Mouse (Mus musculus) spleen, adult 18-20 months (tissue): Measurements from ENCODE around the gene Olfr1410.
A peak's percentile ranks its signal among the peaks of the same experiment; 100 is the strongest.

Experiments
- DNase-seq, 2 experiments: peaks; one replicate each; pipeline ENCODE4 v3.0.0; 2022; ENCODE audit warnings: mixed read lengths in 2 of 2

Gene Olfr1410

DNA sequence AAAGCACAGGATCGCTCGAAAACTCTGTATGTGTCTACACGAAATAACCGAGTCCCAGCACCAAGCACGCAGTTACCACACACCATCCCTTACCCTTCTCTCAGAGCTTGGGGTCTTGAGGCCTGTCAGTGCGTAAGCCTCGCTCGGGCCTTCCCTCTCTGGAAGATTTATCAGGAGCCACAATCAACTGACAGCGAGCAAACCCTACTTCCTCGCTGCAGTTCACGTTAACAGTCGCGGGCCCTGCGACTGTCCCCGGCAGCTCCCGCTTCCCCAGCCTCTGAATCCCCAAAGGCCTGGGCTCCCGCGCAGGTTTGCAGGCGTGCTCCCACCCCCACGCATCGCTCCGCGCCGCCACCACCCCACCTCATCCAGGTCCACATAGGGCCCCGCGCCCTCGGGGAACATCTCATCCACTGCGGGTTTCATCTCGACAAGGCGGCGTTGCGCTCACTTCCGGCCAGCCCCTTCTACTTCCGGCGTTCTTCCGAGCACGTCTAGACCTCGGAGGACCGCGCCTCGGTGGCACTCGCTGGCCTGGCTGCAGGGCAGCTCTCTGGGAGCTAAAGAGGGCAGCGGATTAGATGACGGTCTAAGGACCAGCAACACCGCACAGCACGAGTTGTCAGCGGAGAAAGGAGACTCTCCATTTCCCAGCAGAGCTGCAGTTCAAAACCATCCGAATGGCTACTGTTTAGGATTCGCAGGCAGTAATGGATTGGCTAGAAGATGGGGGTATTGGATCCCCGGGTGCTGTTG lies 36.1 kb downstream of the Olfr1410 start, which contains the start of gene Cops9:
Gene Cops9 (minus strand): TSS at position 472 of the 759 bp plus-strand sequence.
- peak; percentile 67 to 84 for DNase-seq

DNA sequence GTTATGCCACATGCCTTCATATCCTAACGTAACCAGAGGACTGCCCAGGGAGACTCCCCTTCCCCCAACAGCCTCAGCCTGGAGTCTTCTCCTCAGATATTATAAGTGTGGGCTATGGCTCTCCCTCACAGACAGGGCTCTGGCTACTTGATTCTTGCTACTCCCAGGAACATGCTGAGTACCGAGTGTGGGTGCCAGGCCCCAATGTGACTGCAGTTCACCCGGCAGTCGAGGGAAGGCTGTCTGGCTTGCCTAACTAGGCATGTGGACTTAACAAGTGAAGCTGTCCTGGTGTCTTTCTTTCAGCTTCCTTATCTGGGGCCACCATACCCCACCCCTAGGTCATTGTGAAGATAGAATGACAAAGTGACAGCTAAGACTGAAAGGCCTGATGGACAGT lies 38.1 kb downstream of the Olfr1410 start:
- no peak for DNase-seq

DNA sequence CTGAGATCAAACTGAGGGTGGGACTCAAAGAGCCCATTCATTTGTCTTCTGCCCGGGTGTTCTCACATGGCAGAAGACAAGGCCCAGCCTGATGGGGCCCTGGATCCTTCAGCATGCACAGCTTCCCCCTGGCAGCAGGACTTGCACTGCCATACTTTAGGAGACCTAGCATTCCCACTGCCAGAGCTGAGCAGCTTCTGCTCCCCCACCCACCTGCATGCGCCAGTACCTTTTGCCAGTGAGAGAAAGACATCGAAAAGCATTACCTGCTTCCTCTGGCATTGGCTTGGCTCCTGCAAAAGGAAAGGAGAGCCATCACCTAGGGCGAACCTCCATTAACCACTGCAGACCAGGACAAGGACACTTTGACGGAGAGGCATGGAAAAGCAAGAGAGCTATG lies 39.3 kb downstream of the Olfr1410 start:
- no peak for DNase-seq

DNA sequence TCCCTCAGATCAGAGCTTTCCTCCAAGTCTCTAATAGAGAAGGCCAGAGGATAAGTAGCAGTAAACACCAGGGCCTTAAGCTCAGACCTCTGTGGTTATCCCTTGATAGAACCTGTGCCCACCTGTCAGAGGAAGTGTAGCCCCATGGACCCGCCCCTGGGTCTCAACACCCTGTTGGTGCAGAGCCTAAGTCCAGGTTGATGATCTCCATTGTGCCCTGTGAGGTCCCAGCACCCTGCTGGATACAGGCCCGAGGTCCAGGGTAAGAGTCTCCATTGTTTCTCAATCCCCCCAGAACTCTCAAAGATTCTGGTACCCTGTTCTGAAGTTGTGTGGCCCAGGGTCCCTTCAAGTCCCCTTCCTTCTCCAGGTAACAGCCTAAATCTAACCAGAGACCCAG lies 40.5 kb downstream of the Olfr1410 start:
- DNase-seq, result no peak

DNA sequence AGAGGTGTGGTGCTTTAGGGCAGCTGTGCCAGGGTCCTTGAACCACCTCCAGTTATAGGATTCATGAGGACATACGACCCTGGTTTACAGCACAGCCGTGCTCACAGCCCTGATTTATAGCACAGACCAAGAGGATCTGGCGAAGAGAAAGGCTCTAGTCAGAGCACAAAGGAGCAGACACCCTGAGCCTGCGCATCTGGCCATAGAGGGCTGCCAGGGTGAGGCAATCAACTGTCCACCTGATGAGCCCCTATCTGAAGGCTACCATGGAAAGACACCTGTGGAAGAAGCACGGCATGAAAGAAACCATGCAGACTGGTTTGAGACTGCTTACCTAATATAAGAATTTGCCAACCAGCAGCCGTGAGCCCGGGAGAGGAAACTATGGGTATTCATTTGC lies 41.0 kb downstream of the Olfr1410 start:
- DNase-seq, result no peak

DNA sequence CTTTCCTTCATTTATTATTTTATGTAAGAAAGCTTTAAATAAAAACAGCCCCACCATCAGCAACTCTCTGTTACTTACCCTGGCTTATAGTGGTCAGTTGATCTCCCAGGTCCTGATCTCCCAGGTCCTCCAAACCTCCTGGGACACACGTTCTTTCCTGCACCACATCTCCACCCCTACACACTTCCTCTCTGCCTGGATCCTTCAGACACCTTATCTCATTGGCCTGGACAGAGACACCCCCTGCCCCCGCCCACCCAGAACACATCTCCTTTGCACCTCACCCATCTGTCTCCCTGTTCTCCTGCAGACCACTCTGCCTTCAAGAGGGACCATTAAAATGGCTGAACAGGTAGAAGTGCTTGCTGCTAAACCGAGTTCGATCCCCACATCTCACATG lies 41.4 kb downstream of the Olfr1410 start:
- no peak for DNase-seq

DNA sequence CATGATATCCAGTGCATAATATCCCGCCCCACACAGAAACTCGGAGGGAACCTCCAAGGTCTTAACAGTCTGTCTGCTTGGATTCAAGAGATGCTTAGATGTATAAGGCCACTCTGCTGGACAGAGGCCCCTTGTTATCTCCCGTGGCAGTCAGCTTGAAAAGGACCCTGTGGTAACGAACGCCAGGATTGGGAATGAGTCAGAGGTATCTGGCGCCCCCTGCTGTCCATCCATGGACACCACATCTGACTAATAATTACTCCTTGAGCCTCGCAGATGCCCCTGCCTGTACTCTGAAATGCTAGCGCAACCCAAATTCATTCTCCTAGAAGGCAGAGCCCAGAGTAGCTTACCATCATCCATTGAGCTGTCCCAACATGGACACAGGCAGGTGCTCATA lies 42.2 kb downstream of the Olfr1410 start:
- DNase-seq, result peak in 1 of 2 experiments; percentile 61

DNA sequence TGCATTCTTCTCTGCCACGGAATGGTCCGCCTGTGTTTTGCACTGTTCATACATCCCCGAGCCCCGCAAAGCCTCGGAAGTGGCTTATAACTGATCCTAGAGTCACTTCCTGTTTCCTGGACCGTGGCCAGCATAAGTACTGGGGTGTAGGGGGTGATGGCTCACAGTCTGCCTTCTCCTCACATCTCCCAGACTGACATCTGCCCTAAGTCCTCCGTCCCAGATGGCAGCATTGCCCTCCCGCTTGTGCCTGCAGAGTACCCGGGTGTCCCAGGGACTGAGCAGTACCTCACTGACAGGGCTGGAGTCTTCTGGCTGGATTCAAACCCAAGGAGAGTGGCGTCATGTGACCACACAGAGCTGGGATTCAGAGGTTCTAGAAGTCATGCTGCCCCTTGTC lies 42.6 kb downstream of the Olfr1410 start:
- DNase-seq, result no peak

DNA sequence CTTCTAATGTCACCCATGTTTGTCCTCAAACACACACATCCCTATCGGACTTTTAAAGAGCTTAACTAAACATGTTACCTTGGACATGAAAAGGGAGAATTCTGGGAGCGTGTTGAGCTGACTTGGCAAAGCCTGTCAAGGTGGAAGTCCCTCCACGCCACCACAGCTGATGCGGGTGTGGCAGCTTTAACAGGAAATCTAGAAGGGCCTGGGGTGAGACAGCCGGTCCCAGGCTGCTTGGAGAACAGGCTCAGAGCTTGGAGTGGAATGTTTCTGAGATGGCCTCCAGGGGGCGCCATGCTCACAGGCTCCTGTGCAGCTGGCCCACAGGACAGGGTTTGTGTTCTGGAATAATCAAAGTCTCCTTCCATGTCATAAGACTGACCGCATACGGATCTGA lies 43.1 kb downstream of the Olfr1410 start, which contains the start of gene Otos:
Gene Otos (minus strand): TSS at position 169 of the 400 bp plus-strand sequence.
- DNase-seq, result peak; percentile 20 to 60

DNA sequence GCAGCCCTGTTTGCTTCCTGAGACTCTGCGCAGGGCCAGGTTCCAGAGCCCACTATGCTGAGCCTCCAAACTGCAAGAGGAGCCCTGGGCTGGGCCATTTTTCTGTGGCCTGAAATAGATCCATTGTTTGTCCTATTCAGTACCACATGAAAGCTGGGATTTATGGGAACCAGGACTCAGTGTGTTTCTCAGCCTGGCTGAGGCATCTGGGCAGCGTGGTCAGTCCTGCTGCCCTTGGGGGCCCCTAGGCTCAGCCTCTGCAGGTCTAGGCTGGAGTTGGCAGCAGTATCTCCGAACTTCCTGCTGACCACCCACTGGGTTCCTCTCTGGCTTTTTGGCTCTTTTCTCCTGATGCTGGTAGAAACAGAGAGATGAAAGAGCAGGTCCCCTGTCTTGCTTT lies 45.9 kb downstream of the Olfr1410 start:
- DNase-seq, result no peak

DNA sequence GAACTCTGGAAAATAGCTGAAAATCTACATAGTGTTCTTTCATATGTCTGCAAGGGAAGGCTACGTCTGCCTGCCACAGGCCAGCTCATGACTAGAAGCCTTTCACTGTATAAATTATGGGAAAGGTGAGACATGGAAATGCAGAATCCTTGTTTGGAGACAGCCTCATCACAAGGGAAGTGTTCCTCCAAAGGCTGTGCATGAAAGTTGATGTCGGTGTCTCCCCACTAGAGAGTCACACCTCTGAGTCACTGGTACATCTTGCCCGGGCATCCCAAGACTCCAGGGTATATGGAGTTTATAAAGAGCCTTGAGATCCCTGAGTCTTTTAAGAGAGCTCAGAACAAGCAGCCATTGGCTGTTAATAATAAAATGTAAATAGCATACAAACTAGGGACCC lies 47.6 kb downstream of the Olfr1410 start:
- DNase-seq, result no peak

DNA sequence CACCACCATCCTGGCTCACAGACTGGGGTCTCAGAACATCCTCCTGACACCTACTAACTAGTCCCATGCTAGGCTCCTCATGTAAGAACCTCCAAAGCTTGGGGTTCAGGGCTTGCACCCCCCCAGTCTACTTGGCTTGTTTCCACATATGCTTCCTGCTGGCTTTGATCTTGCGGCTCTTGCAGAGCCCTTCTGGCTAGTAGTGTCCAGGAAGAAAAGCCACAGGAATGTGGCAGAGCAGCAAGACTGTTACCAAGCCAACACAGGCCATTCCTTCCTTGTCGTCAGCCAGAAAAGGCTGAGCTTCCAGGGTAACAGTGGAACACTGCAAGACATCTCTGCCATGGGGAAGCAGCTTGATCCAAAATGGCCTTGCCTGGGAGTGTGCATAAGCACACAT lies 49.1 kb downstream of the Olfr1410 start:
- no peak for DNase-seq

DNA sequence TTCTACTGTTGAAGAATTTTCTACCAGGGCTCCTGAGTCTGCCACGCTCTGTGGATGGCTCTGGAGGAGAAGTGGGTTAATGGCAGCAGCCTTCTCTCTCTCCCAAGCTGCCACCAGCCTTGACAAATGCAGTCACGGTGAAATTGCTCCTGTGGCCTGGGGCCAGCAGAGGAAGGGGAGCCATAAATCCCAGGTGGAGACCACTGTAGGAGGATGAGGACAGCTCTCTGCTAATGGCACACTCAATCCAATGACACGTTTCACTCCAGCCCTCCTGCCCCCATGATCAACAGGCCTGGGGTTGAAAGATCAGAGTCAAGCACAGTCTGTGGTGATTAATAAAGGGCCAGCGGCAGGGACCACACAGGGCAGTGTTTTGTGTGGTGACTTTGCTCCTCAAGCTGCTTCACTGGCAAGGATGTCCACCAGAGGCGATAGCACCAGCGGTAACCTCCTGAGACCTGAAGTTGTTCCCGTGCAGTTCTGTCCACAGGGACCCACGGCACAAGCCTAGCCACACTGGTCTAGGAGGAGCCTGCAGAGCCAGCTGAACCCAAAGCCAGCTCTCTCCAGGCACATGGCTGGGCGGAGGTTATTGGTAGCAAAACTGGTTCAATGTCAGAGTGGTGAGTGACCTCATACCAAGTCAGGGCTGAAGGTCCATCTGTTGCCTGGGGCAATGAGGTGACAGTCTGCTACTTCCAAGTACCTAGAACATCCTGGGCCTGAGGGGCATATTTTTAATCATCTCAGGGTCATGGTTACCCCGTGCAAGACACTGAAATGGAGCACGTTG lies 51.6 kb downstream of the Olfr1410 start:
- no peak for DNase-seq

DNA sequence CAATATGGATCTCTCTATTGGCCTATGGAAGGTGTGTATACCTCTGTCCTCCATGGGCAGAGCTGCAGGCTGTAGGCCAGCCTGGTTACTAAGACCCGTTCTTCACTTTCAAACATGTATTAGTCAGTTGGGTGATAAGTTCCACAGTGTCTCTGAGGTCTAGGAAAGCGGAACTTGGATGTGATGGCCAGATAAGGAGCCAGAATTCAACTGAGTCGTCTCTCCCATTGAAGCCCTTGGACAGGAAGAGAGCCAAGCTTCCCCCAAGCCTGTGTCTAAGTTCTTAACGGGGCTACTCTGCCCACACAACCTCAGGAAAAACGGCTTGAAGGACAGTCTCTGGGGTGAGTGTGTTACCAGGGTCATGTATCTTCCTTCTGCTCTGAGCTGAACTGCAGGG lies 53.8 kb downstream of the Olfr1410 start:
- DNase-seq, result no peak
